Mouse (Mus musculus) WW6 (cell line): ENCODE measurements around the gene Rhox3f.
"Not testable (repeated sequence)": the region's sequence is repeated elsewhere in the genome, so short reads cannot be mapped to it uniquely, and the experiment has no call there.

Experiments used
- DNase-seq: peaks from one replicate; pipeline ENCODE4 v3.0.0-alpha.2; 2013; ENCODE audit warnings: low read depth, low spot score

Gene Rhox3f

GRCm38 (mm10) chrX:37580692-37581091 is at the start of gene Rhox3f:
Gene Rhox3f (plus strand): TSS chrX:37580992.
- DNase-seq, result not testable (repeated sequence)

GRCm38 (mm10) chrX:37541719-37542118 is 39.1 kb upstream of the Rhox3f start, which contains the start of gene Rhox3e:
Gene Rhox3e (plus strand): TSS chrX:37542019.
- DNase-seq, result not testable (repeated sequence)

- DNase-seq, result not testable (repeated sequence)
Observed at GRCm38 (mm10) chrX:37557112-37557511, 23.7 kb upstream of the Rhox3f start, which contains the start of gene Rhox4e. Gene Rhox4e (plus strand): TSS chrX:37557412.

- DNase-seq, result not testable (repeated sequence)
Observed at GRCm38 (mm10) chrX:37571105-37571504, 9.7 kb upstream of the Rhox3f start, which contains the start of gene Rhox2f. Gene Rhox2f (plus strand): TSS chrX:37571405.

GRCm38 (mm10) chrX:37572638-37573037 is 8.2 kb upstream of the Rhox3f start:
- not testable (repeated sequence) for DNase-seq

- DNase-seq, result not testable (repeated sequence)
Observed at GRCm38 (mm10) chrX:37607604-37608003, 26.8 kb downstream of the Rhox3f start, which contains the start of gene Rhox4f. Gene Rhox4f (minus strand): TSS chrX:37607704.

GRCm38 (mm10) chrX:37628512-37628911 is 47.7 kb downstream of the Rhox3f start, which contains the start of gene Rhox3g:
Gene Rhox3g (minus strand): TSS chrX:37628612.
- not testable (repeated sequence) for DNase-seq
